Mouse (Mus musculus) small intestine, adult 2 months (tissue): ENCODE results near the gene Znhit2.
A peak's percentile ranks its signal among the peaks of the same experiment; 100 is the strongest.

Experiments used
- CTCF ChIP-seq: fragments of 200-500 bp; IDR thresholded peaks from 2 replicates; pipeline ENCODE4 v1.5.1; 2012; ENCODE audit warnings: low read depth, mild to moderate bottlenecking, control low read depth, inconsistent platforms, low read length, moderate library complexity, mixed read lengths; ENCODE audit not compliant: insufficient replicate concordance, insufficient read length; ENCODE audit errors: extremely low read depth
- POLR2A ChIP-seq: fragments of 200-500 bp; IDR thresholded peaks from 2 replicates; pipeline ENCODE4 v1.6.1; 2012; ENCODE audit warnings: low read depth, mild to moderate bottlenecking, control low read depth, inconsistent platforms, low read length, moderate library complexity

DNA sequence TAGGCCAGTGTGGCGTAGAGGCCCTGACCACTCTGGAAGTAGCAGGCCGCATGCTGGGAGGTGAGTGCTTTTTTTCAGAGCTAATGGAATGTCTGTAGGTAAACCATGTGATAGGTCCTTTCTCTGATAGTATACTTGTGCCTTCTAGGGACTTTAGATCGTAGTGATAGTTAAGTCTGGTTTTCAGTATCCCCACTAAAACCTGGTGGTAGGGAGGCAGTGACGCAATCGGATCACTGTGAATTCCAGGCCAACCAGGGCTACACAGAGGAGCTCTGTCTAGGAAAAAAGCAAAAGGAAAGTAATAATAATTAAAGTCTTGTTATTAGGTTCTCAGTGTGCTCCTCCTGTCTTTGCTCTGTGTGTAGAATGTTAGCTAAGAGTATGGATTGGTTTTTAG is 2.5 kb upstream of the Znhit2 start:
- TF ChIP-seq CTCF = peak; percentile 4; the same call in 1 of the 2 replicates
- no peak for TF ChIP-seq POLR2A
